Mouse (Mus musculus) CD4-positive helper T cell, adult 2 months (primary cell): ENCODE data around the gene Gm20852.
"Not testable (repeated sequence)": the region's sequence is repeated elsewhere in the genome, so short reads cannot be mapped to it uniquely, and the experiment has no call there.

ENCODE experiments used
- DNase-seq: peaks from one replicate; pipeline ENCODE4 v3.0.0-alpha.2; 2012; ENCODE audit warnings: low read depth, missing footprints, low spot score

The Gm20852 gene

DNA sequence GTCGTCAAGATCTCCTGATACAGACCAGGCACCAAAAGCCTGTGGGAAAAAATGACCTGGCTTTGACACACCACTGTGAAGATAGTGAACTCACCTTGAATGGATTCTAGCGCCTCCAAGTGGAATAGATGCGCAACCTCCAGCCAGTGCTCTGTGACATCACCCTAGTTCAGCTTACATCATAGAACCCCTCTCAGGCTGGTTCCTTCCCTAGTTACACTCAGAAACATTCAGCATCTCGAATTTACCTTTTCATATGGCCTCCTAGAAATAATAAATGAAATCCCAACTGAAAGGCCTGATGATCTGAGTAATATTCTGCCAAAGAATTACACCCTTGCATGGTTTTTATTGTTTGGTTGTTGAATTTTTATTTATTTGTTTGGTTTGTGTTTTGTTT lies at the start of gene Gm20852:
Gene Gm20852, minus strand, starts transcription at position 101 of the 400 bp plus-strand sequence.
- not testable (repeated sequence) for DNase-seq
